Mouse (Mus musculus): ENCODE results near the gene Gm13306. TPM values are rescaled to one million over a fixed set of nuclear protein-coding genes. Genes with fewer than 3 reads are reported as not detected.
"Not testable (repeated sequence)": the region's sequence is repeated elsewhere in the genome, so short reads cannot be mapped to it uniquely, and the experiment has no call there.

Gm13306 gene
- 1.2 TPM in 1 of 2 replicates, not detected in the other for polyA plus RNA-seq (2012; rRNA removed)

DNA sequence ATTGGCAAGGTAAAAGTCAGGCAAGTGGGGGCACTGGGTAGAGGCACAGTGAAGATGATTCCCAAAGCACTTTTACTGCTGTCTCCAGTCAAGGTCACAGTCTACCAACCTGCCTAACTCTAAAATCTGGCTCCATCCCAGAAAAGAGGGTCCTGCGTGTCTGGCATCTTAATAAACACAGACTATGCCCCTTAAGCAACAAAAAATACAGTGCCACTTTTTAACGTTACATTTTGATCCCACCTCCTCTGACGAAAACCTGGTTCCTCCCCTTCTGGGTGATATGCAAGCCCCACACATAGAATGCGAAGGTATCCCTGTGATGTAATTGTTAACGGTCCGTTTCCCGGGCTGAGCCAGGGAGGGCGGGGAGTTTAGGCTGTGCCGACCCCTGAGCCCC is at the start of gene Gm13306:
Gm13306 (plus strand) TSS at position 301 of the 400 bp plus-strand sequence.
- not testable (repeated sequence) for H3K36me3 ChIP-seq (ENCODE audit: control insufficient read depth, insufficient read depth, low read length); DNase-seq; H3K4me1 ChIP-seq (ENCODE audit: control insufficient read depth, insufficient read depth, low read length); H3K27ac ChIP-seq (ENCODE audit: insufficient read depth, low read depth, low read length); H3K4me3 ChIP-seq (ENCODE audit: insufficient read depth, low read depth, low read length); H3K27me3 ChIP-seq (replicated peaks; ENCODE audit: control insufficient read depth, insufficient read depth, low read length)
- WGBS, result no CpG with 5 or more reads among the region's 9 CpGs

DNA sequence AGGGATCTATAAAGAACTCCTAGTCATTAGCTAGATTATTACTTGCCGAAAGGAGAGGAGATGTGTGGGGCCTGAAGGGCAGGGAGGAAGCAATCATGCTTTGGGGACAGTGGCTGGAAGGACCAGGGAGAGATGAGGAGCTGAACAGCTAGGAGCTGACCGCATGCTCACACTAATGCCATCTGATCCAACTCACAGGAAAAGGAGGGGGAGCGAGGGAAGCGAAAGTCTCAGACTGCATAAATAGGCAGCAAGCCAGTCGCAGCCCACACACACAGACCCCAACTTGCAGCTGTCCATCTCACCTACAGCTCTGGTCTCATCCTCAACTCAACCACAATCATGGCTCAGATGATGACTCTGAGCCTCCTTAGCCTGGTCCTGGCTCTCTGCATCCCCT is 38.7 kb upstream of the Gm13306 start, which contains the start of gene Gm13304:
Gm13304 (plus strand) TSS at position 301 of the 400 bp plus-strand sequence.
- H3K36me3 ChIP-seq (ENCODE audit: control insufficient read depth, insufficient read depth, low read length); H3K4me1 ChIP-seq (ENCODE audit: control insufficient read depth, insufficient read depth, low read length); H3K27me3 ChIP-seq (replicated peaks; ENCODE audit: control insufficient read depth, insufficient read depth, low read length); DNase-seq; H3K4me3 ChIP-seq (ENCODE audit: insufficient read depth, low read depth, low read length); H3K27ac ChIP-seq (ENCODE audit: insufficient read depth, low read depth, low read length): not testable (repeated sequence)
- WGBS, result no CpG with 5 or more reads among the region's 5 CpGs

DNA sequence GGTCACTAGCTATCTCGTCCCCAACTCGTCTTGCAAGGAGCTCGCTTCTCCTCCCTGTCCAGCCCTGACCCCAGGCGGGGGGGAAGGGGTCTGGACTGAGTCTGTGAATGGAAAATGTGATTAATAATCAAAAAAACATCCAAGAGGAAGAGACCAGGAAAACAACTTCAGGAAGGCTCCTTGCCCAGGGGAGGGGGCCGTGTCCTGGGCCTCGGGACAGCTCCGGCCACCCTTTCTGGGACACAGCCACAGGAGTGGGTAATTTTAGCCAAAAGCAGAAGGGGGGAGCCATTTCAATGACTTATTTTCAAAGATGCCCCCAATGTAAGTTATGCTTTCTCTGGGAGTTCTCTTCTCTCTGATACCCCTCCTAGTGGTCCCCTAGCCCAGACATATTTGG is 15.3 kb downstream of the Gm13306 start, which contains the start of gene Gm13305:
Gm13305 (minus strand) TSS at position 101 of the 400 bp plus-strand sequence.
- H3K27me3 ChIP-seq (replicated peaks; ENCODE audit: control insufficient read depth, insufficient read depth, low read length); H3K27ac ChIP-seq (ENCODE audit: insufficient read depth, low read depth, low read length); H3K4me3 ChIP-seq (ENCODE audit: insufficient read depth, low read depth, low read length); DNase-seq; H3K36me3 ChIP-seq (ENCODE audit: control insufficient read depth, insufficient read depth, low read length); H3K4me1 ChIP-seq (ENCODE audit: control insufficient read depth, insufficient read depth, low read length): not testable (repeated sequence)
- WGBS, result no CpG with 5 or more reads among the region's 7 CpGs

GRCm38 (mm10) chr4:42178243-42178642 is 25.0 kb downstream of the Gm13306 start:
- H3K27me3 ChIP-seq (replicated peaks; ENCODE audit: control insufficient read depth, insufficient read depth, low read length); H3K36me3 ChIP-seq (ENCODE audit: control insufficient read depth, insufficient read depth, low read length); H3K4me3 ChIP-seq (ENCODE audit: insufficient read depth, low read depth, low read length); DNase-seq; H3K4me1 ChIP-seq (ENCODE audit: control insufficient read depth, insufficient read depth, low read length); H3K27ac ChIP-seq (ENCODE audit: insufficient read depth, low read depth, low read length): not testable (repeated sequence)
- no CpG with 5 or more reads among the region's 4 CpGs for WGBS

- H3K4me1 ChIP-seq (ENCODE audit: control insufficient read depth, insufficient read depth, low read length); H3K27ac ChIP-seq (ENCODE audit: insufficient read depth, low read depth, low read length); DNase-seq; H3K4me3 ChIP-seq (ENCODE audit: insufficient read depth, low read depth, low read length); H3K36me3 ChIP-seq (ENCODE audit: control insufficient read depth, insufficient read depth, low read length); H3K27me3 ChIP-seq (replicated peaks; ENCODE audit: control insufficient read depth, insufficient read depth, low read length): not testable (repeated sequence)
- no CpG with 5 or more reads among the region's 31 CpGs for WGBS
These were observed 30.3 kb downstream of the Gm13306 start for GRCm38 (mm10) chr4:42183234-42184197.

DNA sequence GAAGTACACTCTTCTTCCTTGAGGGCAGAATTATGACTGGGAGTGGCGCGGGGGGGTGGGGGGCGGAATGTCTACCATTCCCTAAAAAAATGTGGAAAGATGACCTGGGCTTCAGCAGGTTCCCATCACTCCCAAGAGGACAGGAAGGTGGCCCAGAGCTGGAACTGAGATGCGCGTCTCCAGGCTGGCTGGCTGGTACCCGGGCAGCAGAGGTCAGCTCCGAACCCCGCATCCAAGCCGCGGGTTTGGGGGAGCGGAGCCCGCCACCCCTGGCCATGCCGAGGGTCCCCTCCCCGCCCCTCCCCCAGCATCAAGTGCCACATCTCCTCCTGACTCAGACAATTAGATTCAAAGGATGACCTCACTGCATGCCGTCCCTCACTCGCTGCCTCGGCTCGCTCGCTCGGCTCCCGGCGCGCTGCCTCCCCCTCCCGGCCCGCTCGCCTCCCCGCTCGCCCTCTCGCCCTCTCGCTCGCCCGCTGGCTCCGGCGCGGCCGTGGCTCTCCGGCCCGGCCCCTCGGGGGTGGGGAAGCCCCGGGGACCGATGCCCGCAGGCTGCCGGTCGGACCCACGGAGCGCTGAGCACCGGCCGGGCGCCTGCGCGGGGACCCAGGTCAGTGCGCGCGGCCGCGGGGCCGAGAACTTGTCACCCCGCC is 31.2 kb downstream of the Gm13306 start:
- H3K27me3 ChIP-seq (replicated peaks; ENCODE audit: control insufficient read depth, insufficient read depth, low read length); DNase-seq; H3K27ac ChIP-seq (ENCODE audit: insufficient read depth, low read depth, low read length); H3K4me1 ChIP-seq (ENCODE audit: control insufficient read depth, insufficient read depth, low read length); H3K36me3 ChIP-seq (ENCODE audit: control insufficient read depth, insufficient read depth, low read length); H3K4me3 ChIP-seq (ENCODE audit: insufficient read depth, low read depth, low read length): not testable (repeated sequence)
- no CpG with 5 or more reads among the region's 58 CpGs for WGBS

- H3K4me3 ChIP-seq (ENCODE audit: insufficient read depth, low read depth, low read length); H3K4me1 ChIP-seq (ENCODE audit: control insufficient read depth, insufficient read depth, low read length); H3K36me3 ChIP-seq (ENCODE audit: control insufficient read depth, insufficient read depth, low read length); DNase-seq; H3K27me3 ChIP-seq (replicated peaks; ENCODE audit: control insufficient read depth, insufficient read depth, low read length); H3K27ac ChIP-seq (ENCODE audit: insufficient read depth, low read depth, low read length): not testable (repeated sequence)
- WGBS, result no CpG with 5 or more reads among the region's 25 CpGs
These were observed 31.7 kb downstream of the Gm13306 start for GRCm38 (mm10) chr4:42184980-42185372.

Other genes starting within 250 kb of the Gm13306 start
- 5.1 and 7.9 TPM in 2 replicates for gene Gm21541, start 249.8 kb upstream of the Gm13306 start, polyA plus RNA-seq (2012; rRNA removed)
- 1.4 and 2.1 TPM in 2 replicates for gene Gm20878, start 211.9 kb upstream of the Gm13306 start, polyA plus RNA-seq (2012; rRNA removed)
- gene Fam205a4, start 187.4 kb upstream of the Gm13306 start, polyA plus RNA-seq (2012; rRNA removed), result 0.19 and 0.23 TPM in 2 replicates
- gene Gm21093, start 118.7 kb upstream of the Gm13306 start, polyA plus RNA-seq (2012; rRNA removed), result 0.05 TPM in 1 of 2 replicates, not detected in the other
- gene Gm3893, start 62.2 kb upstream of the Gm13306 start, polyA plus RNA-seq (2012; rRNA removed), result not detected in 2 replicates
- gene Gm13304, start 38.6 kb upstream of the Gm13306 start, polyA plus RNA-seq (2012; rRNA removed), result not detected in 2 replicates
- gene Gm13305, start 15.2 kb downstream of the Gm13306 start, polyA plus RNA-seq (2012; rRNA removed), result 0.08 and 0.27 TPM in 2 replicates
- gene Gm10600, start 87.2 kb downstream of the Gm13306 start, polyA plus RNA-seq (2012; rRNA removed), result not detected in 2 replicates
- gene Ccl21b, start 102.3 kb downstream of the Gm13306 start, polyA plus RNA-seq (2012; rRNA removed), result 2.0 TPM in 1 of 2 replicates, not detected in the other
- not detected in 2 replicates for gene Gm21953, start 140.8 kb downstream of the Gm13306 start, polyA plus RNA-seq (2012; rRNA removed)
- gene Fam205a3, start 164.9 kb downstream of the Gm13306 start, polyA plus RNA-seq (2012; rRNA removed), result 0.03 TPM in 1 of 2 replicates, not detected in the other

All from kidney, adult 2 months (tissue).